Mouse (Mus musculus) gastrocnemius, postnatal 25 days (tissue): ENCODE measurements around the gene Pkp1. TPM values are rescaled to one million over a fixed set of nuclear protein-coding genes. Genes with fewer than 3 reads are reported as not detected.

Experiments
- DNase-seq: peaks from one replicate; pipeline ENCODE4 v3.0.0; 2022
- total RNA-seq, 2 experiments: library from RNA; stranded (reverse); gene quantifications; 1 replicate in 1 of 2; 2 replicates in 1 of 2; pipeline ENCODE4 v1.2.3; 2021

Pkp1 gene
- total RNA-seq, 2 experiments from 2014 or later = 0.11 TPM; not detected in 1

GRCm38 (mm10) chr1:135906736-135907135, 12.3 kb downstream of the Pkp1 start:
- no peak for DNase-seq

- no peak for DNase-seq
Measured at GRCm38 (mm10) chr1:135899991-135900515, 19.0 kb downstream of the Pkp1 start.

- no peak for DNase-seq
Measured at GRCm38 (mm10) chr1:135899295-135899694, 19.7 kb downstream of the Pkp1 start.

DNA sequence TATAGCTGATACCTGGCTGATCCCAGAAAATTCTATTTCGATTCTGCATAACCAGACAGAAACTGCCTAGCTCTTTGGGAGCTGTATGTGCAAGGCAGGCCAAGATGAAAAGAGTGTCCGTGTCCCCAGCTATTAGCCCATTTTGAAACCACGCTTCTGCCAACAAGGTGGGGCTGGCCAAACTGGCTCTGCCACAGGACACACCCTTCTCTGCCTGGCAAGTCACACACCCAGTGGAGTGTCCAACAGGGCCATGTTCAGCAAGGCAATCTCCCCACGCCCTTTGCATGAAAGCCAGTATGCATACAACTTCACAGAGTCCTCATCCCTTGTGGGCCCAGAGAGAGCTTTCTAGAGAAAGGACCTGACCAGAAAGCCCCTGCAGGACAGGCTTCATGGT, 23.6 kb downstream of the Pkp1 start:
- no peak for DNase-seq

GRCm38 (mm10) chr1:135893377-135893776, 25.6 kb downstream of the Pkp1 start:
- no peak for DNase-seq

GRCm38 (mm10) chr1:135892764-135893163, 26.2 kb downstream of the Pkp1 start:
- DNase-seq = no peak

DNA sequence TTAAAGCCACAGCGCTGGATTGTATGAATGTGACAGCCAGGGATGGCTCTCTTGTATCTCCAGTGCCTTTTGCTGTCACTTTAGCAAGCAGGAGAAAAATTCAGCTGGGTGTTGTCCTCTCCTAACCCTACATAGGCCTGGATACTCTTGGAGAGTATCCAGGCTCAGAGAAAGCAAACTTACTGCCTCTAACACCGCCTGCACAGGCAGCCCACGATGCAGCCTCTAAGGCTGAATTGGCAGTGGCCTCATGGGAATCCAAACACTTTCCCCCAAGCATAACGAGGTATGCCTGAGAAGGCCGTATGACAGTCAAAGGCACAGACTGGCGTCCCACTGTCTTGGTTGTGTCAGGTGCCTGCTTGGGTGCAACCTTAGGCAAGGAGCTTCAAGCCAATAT, 26.8 kb downstream of the Pkp1 start:
- DNase-seq = no peak

GRCm38 (mm10) chr1:135891424-135892216, 27.4 kb downstream of the Pkp1 start:
- no peak for DNase-seq

DNA sequence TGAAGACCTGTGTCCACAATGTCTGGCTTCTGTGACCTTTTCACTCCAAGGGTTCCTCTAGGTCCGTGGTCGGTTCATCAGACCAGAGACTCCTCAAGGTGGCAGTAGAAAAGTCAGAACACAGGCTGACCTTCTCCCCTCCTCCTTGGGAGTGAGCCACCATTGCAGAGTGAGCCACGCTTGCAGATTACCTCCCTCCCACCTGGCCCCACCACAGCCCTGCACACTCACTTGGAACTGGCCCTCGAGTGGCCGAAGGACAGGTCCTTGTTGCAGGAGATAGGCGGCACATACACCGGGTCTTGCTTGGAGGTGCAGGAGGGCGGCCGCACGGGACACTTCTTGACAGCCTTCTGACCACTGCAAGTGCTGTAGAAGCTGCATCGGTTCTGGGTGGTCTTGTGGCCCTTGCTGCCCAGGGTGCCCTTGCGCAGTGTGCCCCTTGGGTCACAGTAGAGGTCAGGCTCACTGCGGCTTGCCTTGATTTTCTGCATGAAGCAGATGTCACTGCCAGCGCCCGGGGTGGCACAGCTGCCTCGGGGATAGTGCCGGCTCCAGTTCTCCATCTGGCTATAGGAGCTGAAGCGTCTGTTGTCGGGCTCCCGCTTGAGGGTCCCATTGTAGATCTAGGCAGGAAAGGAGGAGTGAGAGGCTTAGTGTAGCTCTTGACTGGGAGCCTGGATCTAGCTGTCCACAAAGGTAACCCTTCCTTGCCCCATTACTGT, 29.4 kb downstream of the Pkp1 start:
- no peak for DNase-seq

DNA sequence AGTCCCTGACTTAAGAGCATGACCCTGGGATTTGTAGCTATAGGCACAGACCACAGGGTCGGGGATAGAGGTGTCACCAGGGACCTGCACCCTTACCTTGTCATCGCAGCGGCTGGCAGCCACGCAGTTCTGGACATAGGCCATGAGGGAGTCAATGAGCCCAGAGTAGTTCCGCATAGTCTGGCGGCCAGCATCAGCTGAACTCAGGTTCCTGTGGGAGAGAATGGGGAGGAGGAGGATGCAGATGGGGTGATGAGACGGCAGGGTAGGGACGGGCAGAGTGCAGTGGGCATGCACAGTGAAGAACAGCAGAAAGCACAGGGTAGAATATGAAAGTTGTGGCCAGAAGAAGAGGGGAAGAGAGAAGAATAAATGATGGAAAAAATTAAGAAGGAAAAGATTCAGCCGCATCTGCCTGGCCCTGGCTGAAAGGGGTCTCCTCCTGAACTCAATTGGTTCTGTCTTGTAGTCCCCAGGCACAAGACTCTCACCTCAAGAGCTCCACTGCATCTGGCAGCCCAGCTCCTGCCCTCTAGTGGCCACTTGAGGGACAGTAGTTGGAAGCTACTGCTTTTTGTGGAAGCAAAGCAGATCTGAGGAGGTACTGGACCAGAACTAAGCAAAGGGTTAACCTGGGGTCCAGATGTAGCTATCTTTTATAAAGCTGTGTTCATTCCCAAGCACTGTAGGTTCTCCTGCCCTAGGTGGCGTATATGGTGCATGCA, 36.5 kb downstream of the Pkp1 start:
- peak; percentile 20 for DNase-seq

GRCm38 (mm10) chr1:135877248-135877647, 41.8 kb downstream of the Pkp1 start:
- DNase-seq = no peak

DNA sequence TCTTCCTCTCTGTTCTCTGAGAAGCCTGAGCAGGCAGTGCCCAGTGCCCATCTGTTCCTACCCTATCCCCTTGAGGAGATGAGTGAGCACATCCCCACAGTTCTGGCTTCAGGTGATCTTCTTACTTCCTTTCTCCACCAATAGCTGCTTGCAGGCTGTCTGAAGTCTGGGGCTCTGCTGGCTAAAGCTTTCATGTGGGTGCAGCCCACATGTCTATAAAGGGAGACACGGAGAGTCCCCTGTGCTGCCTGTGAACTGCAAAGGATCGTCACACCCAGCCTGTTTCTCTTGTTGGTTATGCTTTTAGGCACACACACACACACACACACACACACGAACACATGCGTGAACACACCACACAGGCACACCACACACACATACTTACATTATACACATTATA, 46.0 kb downstream of the Pkp1 start:
- DNase-seq = no peak

- DNase-seq = no peak
Measured at GRCm38 (mm10) chr1:135868570-135868969, 50.4 kb downstream of the Pkp1 start.

DNA sequence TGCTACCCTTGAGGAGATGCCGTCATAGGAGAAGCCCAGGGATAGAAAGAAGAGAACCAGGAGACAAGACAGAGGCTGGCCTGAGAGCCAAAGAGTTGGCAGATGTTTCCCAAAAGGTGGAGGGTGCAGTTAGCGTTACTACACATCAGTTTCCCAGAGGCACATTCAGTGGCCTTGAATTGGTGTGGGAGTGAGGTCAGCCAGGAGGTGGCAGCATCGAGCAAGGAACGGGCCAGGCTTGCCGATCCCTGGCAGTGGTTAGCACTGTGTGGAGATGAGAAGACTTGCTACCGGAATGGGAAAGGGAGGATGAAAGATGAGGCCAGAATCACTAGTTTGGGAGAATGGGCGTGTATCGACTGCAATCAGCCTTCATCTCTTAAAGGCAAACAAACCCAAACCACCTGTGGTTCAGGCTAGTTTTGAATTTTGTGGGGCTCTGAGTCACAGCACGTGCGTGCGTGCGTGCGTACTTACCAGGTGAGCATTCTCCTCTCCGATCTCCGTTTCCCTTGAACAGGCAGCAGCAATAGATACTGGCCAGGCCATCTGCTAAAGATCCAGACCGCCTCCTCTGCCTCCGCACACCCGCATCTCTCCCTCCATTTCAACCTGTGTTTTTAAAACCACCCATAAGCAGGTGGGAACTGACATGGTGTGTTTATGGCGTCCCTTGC, 53.4 kb downstream of the Pkp1 start:
- DNase-seq = peak; percentile 69

DNA sequence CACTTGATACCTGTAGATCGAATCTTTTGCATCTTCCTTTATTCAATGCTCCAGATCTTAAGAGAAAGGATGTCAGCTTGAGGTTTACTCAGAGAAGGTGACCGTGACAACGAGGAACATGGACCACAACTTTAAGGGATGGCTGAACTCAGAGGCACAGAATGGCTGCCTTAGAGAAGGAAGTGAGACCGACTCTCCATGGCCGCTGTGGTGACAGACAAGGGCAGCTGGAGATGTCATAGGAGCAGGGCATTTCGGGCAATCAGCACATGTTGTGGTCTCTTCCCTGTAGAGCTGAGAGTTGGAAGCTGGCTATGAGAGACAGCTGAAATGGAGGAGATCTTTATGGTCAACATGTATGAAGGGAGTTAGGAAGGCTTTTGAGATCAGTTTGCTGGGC, 54.2 kb downstream of the Pkp1 start:
- DNase-seq = no peak

- no peak for DNase-seq
Measured at GRCm38 (mm10) chr1:135863786-135864335, 55.1 kb downstream of the Pkp1 start.

DNA sequence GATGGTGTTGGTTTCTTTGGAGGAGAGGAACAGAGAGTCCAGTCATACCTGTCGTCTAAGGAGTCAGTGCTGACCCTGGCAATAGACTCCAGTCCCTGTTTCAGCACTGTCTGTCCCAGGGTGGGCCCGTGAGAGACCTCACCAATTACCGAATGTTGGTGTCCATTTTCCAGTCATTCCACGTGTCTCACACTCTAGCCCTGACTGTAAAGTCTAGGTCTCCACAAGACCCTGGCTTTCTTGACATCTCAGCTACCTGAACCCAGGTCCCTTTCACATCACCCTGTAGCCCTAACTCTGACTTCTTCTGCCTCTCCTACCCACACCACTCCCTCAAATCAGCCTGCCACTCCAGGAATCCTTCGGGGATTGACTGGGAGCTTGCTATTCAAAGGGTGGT, 56.4 kb downstream of the Pkp1 start:
- no peak for DNase-seq

DNA sequence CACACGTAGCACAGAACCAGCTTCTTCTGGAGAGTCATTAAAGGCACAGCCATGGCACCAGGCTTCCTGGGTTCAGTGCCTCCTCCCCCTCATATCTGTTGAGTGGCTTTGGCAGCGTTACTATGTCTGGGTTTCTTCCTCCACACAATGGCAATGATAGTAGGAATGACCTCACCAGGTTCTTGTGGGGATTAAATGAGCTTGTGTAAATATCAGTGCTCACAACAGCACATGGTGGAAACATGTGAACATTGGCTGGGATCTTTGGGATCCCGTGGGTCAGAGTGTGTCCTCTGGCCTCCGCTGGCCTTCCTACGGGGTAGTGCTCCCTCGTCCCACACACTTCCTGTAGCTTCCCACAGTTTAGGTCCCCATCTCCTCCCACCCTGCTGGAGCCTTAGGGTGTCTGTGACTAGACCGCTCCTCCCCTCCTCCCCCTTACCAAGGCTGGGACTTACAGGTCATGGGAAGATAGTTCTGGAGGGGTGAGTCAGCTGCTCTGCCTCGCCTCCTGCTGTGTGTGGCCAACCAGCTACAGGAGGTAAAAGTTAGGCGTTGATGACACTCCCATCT, 56.9 kb downstream of the Pkp1 start:
- DNase-seq = peak; percentile 16

- DNase-seq = no peak
Measured at GRCm38 (mm10) chr1:135861091-135861490, 57.9 kb downstream of the Pkp1 start.

DNA sequence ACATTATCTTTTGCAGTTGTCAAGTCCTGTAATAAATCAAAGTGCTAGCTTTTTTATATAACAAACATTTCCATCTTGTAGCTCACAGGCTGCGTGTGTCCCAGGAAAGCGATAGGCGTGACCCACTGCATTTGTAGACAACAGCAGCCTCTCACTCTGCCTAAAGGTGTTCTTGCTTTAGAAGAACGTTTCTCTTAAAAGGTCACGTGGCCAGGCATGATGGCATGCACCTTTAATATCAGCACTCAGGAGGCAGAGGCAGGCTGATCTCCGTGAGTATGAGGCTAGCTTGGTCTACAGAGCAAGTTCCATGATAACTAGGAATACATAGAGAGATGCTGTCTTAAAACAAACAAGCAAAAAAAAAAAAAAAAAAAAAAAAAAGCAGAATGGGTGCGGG, 60.5 kb downstream of the Pkp1 start:
- no peak for DNase-seq

DNA sequence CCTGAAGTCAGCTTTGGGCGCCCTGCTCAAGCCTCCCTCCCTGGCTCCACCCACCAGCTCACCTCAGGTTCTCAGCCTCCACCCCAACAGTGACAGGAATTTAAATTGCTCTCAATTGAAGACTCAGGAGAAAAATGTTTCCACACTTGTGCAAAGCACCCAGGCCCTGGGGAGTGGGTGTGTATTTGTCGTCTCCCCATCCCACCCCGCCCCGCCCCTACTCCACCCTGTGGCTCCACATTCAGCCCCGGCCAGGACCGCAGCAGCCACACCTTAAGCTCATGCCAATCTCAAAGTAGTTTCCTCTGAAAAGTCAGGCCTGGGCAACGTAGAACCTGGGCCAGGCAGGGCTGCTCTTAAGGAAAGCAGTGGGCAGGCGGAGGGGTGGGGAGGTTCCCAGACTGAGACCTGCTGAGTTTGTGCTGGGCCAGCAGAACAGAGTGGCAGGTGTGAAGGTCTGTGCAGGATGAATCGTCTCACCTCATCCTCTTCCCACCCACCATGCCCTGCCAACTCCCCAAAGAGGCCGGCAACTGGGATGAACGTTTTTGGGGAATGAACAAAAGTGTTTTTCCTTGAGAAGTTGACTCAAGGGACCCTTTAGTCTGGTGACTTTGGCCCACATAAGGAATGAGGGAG, 61.8 kb downstream of the Pkp1 start:
- DNase-seq = no peak
